Mouse (Mus musculus) ES-Bruce4 (cell line): ENCODE data around the gene Pparg.

Source experiments
- CTCF ChIP-seq: IDR thresholded peaks from one replicate; pipeline ENCODE4 v1.8.1; 2011; ENCODE audit warnings: low read depth, low read length
- POLR2A ChIP-seq: IDR thresholded peaks from one replicate; pipeline ENCODE4 v1.8.1; 2011; ENCODE audit warnings: low read length; ENCODE audit not compliant: insufficient read depth

GRCm38 (mm10) chr6:115485635-115486034 lies 124.9 kb downstream of the Pparg start:
- TF ChIP-seq POLR2A (no peak), CTCF (no peak)
